Mouse (Mus musculus) mature B cell (primary cell): ENCODE results near the gene Rnf144b.

ENCODE experiments used
- in situ Hi-C: fragments of 300-500 bp; cut with MboI; formaldehyde crosslinking; loops from 2 replicates; pipeline ENCODE4 v1.14.3; 2019

Gene Rnf144b

GRCm38 (mm10) chr13:47124986-47125385 lies 2.5 kb downstream of the Rnf144b start:
- in situ Hi-C loops = no loop called here

DNA sequence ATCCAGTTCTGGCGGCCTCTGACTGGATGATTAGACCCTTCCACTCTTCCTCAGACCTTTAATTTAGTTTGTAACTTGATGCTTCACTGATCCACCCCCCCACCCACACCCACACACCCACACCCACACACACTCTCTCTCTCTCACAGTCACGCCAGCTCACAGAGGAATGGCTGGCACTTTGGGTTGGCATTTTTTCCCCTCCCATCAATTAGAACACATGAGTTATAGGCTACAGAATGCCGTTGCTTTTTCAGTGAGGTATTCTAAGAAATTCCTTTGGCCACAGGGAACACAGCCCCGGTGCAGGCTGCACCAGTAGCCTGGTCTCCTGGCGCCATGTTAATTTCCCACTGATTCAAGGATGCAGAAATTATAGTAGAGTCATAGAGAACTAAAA lies 3.1 kb downstream of the Rnf144b start:
- in situ Hi-C loops = no loop called here

DNA sequence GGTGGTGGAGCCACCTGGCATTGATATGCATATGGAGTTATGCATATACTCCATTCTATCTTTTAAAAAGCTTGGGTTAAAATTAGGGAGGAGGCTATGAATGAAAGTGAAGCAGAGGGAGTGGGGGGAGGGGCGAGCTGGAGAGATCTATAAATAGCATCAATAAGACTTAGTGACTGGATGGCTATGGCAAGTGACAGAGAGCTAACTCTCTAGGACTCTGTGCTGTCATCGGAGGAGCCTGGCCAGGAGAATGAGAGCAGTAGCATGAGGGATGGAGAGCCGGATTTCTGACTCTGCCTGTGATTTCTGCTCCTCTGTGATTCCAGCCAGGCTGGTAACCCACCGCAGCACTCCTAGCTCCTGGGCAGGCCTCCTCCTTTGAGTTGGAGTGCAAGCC lies 6.6 kb downstream of the Rnf144b start:
- in situ Hi-C loops = no loop called here

DNA sequence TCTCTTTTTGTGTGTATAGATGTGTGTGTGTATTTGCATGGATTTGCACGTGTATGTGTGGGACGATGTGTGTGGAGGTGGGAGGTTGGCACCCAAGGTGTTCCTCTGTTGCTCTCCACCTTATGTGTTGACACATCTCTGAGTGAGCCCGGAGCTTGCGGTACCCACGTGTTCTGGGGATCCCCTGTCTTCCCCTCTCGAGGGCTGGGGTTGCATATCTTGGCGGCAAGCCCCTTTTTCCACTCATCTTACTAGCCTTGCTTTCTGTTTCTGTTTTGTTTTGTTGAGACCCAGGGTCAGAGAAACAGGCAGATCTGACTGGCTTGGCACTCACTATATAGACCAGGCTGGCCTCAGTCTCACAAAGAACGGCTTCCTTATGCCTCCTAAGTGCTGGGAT lies 10.6 kb downstream of the Rnf144b start:
- in situ Hi-C loops = no loop called here

DNA sequence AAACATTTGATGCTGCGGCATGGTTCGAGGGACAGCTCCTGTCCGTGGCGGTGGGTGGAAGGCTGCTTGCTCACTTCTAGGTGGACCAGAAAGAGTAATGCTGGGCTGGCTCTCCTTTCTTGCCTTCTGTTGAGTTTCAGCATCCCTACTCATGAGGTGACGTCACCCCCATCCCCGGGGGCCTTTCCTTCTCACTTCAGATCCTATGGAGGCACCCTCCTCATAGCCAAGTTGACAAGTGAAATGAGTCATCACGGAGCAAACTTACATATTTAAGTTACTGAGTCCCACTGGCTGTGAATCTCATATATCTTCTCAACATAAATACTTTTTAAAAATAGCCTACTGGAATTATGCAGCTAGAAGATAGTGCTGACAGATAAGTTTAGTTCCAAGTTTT lies 12.4 kb downstream of the Rnf144b start:
- in situ Hi-C loops = no loop called here

GRCm38 (mm10) chr13:47135741-47136140 lies 13.3 kb downstream of the Rnf144b start:
- in situ Hi-C loops = no loop called here

- in situ Hi-C loops = no loop called here
Observed at GRCm38 (mm10) chr13:47142764-47143163, 20.3 kb downstream of the Rnf144b start.

DNA sequence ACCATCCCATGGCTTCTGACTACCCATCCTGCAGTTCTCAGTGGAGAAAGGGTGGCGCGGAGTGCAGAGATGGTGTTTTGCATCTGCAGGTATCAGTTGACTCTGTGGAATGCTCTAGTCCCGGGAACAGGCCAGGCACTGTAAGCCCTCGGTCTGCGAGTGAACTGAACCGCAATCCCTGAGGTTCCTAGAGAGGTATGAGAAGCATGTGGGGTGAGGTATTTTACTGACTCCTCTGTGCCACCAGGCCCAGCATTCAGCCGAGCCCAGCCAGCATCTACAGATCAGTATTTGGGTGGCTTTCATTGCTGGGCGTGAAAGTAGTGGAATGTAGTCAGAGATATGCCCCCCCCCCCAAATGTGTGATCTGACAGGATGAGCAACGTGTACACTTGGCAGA lies 23.5 kb downstream of the Rnf144b start:
- in situ Hi-C loops = no loop called here

GRCm38 (mm10) chr13:47146388-47146787 lies 23.9 kb downstream of the Rnf144b start:
- in situ Hi-C loops = no loop called here

- in situ Hi-C loops = no loop called here
Observed at GRCm38 (mm10) chr13:47148573-47148972, 26.1 kb downstream of the Rnf144b start.

DNA sequence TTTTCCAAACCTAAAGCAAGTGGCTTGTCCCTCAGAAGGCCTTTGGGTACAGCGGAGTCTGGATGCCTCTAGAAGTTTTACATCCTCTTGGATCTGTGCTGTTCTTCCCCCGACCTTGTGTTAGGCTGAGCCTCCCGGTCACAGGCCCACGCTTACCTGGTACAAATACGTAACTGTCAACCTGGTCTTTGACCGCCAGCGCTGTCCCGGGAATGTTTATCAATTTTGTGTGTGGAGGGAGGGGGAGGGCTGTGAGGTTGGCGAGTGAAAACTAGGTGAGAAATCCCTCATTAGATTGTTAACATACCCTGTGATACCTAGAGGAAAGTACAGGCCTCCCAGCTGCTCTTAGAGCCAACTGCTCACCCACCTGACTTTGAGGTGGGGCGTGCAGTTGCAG lies 27.5 kb downstream of the Rnf144b start:
- in situ Hi-C loops = no loop called here

GRCm38 (mm10) chr13:47151060-47151459 lies 28.6 kb downstream of the Rnf144b start:
- in situ Hi-C loops = no loop called here

DNA sequence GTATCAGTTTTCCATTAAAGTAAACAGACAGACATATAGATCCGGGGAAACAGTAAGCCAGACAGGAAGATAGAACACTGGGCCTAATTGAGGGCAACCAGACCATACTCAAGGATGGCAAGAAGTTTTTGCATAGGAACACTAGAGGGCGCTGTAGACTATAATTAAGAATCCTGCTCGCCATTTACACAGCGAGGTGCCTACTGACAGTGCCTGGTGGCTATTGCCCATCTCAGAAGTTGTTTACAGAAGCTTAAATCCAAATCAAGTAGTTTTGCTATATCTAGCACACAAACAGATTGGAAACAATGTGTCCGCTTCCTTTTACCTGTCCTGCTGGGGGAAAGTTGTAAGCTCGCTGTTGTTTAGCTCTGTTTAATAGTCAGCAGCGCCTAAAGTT lies 29.9 kb downstream of the Rnf144b start:
- in situ Hi-C loops = no loop called here

GRCm38 (mm10) chr13:47153206-47153605 lies 30.8 kb downstream of the Rnf144b start:
- in situ Hi-C loops = no loop called here

DNA sequence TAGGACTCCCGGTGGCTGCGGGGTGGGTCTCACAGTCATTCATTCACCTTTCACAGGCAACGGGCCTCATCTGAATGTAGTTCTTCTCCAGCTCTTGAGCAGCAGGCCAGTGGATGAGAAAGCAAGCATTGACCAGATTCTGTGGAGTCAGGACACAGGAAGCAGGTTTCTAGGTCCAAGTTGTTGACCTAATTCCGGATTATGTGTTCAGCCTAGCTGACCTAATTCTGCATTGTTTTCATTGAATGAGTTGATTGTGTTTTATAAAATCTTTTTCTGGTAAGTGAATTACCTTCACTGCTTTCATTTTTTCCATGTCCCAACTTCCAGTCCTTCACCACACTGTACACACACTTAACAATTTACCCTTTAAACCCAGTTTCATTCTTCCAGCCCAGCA lies 32.4 kb downstream of the Rnf144b start:
- in situ Hi-C loops = no loop called here

- in situ Hi-C loops = no loop called here
Observed at GRCm38 (mm10) chr13:47156841-47157240, 34.4 kb downstream of the Rnf144b start.

GRCm38 (mm10) chr13:47162001-47162400 lies 39.5 kb downstream of the Rnf144b start:
- in situ Hi-C loops = no loop called here

DNA sequence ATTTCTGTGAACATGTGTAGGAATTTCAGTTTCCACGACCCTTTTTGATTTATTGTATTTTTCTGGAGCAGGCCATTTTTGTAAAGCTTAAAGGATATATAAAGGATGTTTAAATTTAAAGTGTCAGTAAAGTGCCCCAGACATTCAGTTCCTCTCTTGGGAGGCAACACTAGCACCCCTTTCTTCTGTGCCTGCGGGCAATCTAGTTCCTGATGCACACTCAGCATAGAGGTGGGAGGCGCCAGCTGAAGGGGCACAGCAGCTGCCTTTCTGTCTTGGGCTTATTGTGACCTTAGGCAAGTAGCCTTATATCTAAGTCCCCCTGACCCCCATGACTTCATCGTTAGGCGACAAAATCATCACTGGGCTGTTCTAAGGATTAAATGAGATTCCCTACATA lies 42.3 kb downstream of the Rnf144b start:
- in situ Hi-C loops = no loop called here

GRCm38 (mm10) chr13:47165261-47165660 lies 42.8 kb downstream of the Rnf144b start:
- in situ Hi-C loops = no loop called here

DNA sequence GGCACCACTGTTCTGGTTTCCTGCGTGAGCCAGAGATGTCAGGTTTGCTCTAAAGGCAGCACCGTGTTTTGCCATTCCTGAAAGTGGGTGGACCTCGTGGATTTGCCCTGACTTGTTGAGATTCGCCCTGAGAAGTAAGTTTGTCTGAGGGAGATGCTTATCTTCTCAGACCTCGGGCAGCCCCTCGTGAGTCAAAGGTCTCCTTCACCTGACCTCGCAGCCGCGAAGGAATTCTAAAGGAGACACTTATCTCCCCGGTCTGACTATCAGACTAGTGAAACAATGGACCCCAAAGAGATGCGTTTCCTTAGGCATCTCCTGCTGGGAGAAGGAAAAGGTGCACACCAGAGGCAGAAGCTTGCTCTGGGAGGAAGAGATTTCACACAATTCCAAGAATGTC lies 46.0 kb downstream of the Rnf144b start:
- in situ Hi-C loops = no loop called here

DNA sequence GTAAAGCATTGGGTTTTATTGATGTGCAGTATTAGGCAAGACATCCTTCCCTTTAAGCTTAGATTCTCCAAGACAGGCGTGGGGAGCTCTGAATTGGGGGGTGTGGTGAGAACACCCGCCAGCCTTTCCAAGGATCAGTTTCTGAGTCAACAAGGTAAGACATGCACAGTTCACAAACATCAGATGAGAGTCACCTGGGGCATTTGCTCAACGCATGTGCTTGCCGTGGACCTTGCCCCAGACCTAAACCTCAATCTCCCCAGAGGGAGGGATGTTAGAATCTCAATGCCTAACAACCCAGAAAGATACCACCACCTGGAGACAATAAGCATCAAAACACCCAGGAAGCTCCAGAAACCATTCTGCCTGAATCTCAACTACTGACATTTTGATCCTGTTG lies 47.6 kb downstream of the Rnf144b start:
- in situ Hi-C loops = no loop called here

GRCm38 (mm10) chr13:47170811-47171555 lies 48.5 kb downstream of the Rnf144b start:
- in situ Hi-C loops = no loop called here

DNA sequence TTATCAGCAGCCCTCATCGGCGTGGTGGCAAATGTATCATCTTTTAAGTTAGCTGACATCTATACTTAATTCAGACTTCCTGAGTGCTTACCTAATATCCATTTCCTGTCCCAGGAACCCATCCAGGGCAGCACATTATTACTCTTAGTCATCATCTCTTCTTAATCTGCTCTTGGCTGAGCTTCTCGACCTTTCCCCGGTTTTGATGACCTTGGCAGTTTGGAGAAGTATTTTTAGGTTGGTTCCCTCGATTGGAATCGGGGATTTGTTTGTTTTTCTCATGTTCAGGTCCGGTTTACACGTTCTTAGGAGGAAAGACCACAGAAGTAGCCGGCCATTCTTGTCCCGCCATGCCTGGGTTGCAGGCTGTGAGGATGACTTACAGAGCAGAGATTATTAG lies 50.4 kb downstream of the Rnf144b start:
- in situ Hi-C loops = no loop called here

- in situ Hi-C loops = no loop called here
Observed at GRCm38 (mm10) chr13:47178182-47178581, 55.7 kb downstream of the Rnf144b start.
